Mouse (Mus musculus) retina, adult 2 months (tissue): ENCODE data around the gene Ccl9.
"Not testable (repeated sequence)": the region's sequence is repeated elsewhere in the genome, so short reads cannot be mapped to it uniquely, and the experiment has no call there.

Experiments used
- DNase-seq: peaks from one replicate; pipeline ENCODE4 v3.0.0-alpha.2; 2012; ENCODE audit warnings: low read depth, low spot score

Ccl9 gene

GRCm38 (mm10) chr11:83580699-83581232 is 2.3 kb upstream of the Ccl9 start:
- no peak for DNase-seq

- DNase-seq: no peak
These were observed 563 bp upstream of the Ccl9 start for GRCm38 (mm10) chr11:83578999-83579398.

DNA sequence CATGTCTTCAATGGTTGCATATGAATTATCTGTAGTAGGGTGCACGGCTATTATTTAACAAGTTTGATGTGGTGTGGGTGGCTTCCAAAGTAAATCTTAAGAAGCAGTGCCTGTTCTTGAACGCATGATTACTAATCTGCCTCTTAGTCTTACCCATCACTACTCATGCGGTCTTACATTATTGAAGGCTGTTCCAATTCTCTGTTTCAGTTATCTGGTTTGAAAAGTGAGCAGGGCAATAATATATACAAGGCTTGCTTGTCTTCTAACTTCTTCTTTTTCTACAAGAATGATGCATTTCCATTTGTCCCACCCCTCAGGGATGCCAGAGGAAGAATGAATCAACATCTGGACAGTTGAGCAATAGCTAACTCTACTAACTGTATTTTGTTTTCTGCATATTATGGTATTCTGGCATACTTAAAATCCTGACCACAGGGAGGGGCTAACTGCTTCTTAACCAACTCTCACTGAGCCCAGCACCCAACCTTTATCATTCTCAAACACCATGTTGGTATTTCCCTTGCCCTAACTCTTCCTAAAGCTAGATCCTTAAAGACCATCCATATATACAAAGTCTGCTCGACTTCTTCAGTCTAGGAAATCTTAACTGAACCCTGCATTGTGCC is 1.4 kb downstream of the Ccl9 start:
- no peak for DNase-seq

GRCm38 (mm10) chr11:83572834-83573233 is 5.6 kb downstream of the Ccl9 start:
- DNase-seq: no peak

DNA sequence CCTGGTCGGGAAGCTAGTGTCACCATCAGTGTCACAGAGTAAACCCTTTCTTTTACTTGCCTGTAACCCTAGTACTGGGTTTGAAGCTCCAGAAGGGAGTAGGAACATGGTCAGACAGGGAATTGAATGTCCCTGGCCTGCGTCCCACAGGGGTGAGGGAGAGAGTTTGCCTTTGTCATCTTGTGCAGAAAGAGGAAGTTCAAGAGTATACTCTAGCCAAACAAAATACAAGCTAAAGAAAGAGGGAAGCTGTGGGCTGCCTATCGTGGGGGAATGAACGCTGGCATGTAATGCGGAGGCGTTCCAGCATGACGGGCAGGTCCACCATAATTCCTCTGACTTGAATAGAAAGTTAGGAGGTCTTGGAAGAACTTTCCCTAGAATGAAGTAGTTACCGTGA is 6.2 kb downstream of the Ccl9 start:
- DNase-seq: no peak

GRCm38 (mm10) chr11:83570189-83570588 is 8.2 kb downstream of the Ccl9 start:
- DNase-seq: no peak

- DNase-seq: no peak
These were observed 9.2 kb downstream of the Ccl9 start for GRCm38 (mm10) chr11:83569249-83569648.

- DNase-seq: no peak
These were observed 9.7 kb downstream of the Ccl9 start for GRCm38 (mm10) chr11:83568786-83569185.

GRCm38 (mm10) chr11:83568061-83568460 is 10.4 kb downstream of the Ccl9 start:
- no peak for DNase-seq

GRCm38 (mm10) chr11:83567311-83567710 is 11.1 kb downstream of the Ccl9 start:
- no peak for DNase-seq

GRCm38 (mm10) chr11:83566617-83567016 is 11.8 kb downstream of the Ccl9 start:
- DNase-seq: no peak

- no peak for DNase-seq
These were observed 14.7 kb downstream of the Ccl9 start for GRCm38 (mm10) chr11:83563754-83564153.

DNA sequence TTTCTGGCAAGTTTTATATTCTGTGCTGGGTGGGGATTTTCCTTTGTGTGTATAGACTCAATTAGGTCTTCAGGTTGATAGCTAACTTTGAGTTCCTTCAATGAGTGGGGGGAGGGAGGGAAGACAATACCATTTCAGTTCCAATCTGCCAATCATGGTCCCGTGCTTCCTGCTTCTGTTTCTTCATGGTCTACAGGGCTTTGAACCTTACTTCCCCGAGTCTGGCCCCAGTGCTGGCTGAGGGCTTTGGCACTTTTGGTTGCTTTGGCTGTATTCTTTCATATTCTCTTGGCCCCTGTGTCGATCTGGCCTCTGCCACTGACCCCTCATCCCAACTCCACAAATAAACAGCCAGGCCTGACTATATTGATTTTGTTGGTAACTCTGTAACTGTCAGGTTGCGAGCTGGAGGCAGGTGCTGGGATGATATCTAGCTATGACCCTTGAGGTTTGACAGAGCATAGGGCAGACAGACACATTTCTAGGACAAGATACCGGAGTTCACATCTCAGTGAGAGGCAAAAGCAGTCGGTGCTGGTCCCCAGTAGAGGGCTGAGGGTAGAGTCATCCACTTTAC is 16.0 kb downstream of the Ccl9 start:
- no peak for DNase-seq

GRCm38 (mm10) chr11:83560405-83560804 is 18.0 kb downstream of the Ccl9 start:
- DNase-seq: no peak

GRCm38 (mm10) chr11:83557074-83557473 is 21.4 kb downstream of the Ccl9 start:
- no peak for DNase-seq

- DNase-seq: peak; percentile 59
These were observed 22.2 kb downstream of the Ccl9 start for GRCm38 (mm10) chr11:83556085-83556781.

DNA sequence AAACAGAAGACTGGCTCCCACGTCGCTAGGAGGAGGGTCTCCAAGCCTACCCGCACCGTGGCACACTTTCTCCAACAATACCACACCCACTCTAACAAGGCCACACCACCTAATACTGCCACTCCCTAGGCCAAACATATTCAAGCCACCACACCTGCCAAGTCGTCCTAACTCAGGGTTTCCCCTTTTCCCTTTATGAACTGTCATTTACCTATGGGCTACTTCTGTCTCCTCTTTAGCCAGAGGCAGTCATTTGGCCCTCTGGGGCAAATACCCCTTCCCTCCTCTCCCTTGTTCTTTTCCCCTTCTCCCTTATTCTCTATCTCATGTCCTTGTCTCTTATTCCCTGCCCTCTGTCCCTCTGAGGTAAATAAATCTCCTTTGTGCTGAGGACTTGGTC is 26.8 kb downstream of the Ccl9 start:
- DNase-seq: no peak

DNA sequence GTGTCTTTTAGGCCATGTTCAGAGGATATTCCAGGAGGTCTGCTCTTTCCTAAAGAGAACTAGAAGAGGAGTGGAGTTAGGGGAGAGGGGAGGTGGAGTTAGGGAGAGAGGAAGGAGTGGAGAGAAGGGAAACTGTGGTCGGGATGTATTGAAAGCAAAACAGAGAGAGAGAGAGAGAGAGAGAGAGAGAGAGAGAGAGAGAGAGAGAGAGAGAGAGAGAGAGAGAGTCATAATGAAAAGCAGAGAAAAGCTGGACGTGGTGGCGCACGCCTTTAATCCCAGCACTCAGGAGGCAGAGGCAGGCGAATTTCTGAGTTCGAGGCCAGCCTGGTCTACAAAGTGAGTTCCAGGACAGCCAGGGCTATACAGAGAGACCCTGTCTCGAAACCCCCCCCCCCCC is 27.4 kb downstream of the Ccl9 start:
- not testable (repeated sequence) for DNase-seq

- DNase-seq: no peak
These were observed 28.2 kb downstream of the Ccl9 start for GRCm38 (mm10) chr11:83550186-83550632.

DNA sequence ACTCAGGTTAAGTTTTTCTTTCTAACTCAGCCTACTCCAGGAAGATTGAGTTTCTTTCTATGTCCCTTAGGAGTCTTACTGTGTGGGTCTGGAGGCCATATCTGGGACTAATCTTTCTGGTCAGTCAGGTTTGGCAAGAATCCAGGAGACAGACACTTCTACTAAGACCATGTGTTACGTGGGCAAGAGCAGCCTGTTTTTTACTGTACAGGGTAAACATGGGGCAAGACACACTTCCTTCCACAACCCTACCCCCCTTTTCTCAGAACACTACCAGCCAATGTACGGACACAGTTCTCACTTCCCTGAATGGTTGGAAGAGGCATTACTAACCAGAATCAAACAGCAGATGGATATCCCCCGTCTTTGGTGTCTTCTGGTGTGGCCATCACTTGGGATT is 34.2 kb downstream of the Ccl9 start:
- DNase-seq: no peak

DNA sequence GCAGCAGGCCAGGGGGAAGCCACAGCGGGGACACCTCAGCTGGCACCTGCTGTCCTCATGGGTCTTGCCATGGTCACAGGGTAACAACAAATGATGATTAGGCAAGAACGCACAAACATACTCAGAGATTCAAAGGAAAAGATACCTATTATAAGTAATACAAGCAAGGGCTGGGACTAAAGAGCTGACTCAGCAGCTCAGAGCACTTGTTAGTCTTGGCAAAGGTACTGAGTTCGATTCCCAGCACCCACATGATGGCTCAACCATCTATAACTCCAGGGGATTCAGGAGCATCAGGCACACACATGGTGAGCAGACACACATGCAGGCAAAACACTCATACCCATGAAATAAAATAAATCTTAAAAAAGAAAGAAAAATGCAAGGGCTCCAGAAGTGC is 37.0 kb downstream of the Ccl9 start:
- no peak for DNase-seq

GRCm38 (mm10) chr11:83540931-83541330 is 37.5 kb downstream of the Ccl9 start:
- no peak for DNase-seq
